Mouse (Mus musculus): ENCODE measurements at regions not wholly inside any gene's neighbourhood (a gene's known extent, or its start where the extent isn't known, plus 50 kb on each side); places are given as distances from the start of the nearest gene placed in this dataset.

GRCm38 (mm10) chr9:61268162-61268561 lies 104.0 kb upstream of the Tle3 start:
- H3K27me3 ChIP-seq (replicated peaks) = peaks cover 1% of the 10 kb centered on the region
- peaks cover 10% of the 10 kb centered on the region for H3K9me3 ChIP-seq (replicated peaks; ENCODE audit: low read length)
- no peaks in the 10 kb centered on the region for H3K36me3 ChIP-seq (replicated peaks in 1 of 2; ENCODE audit: control insufficient read depth in 1 of 2, insufficient read depth in 1 of 2, low read length in 1 of 2)
- DNase-seq (ENCODE audit: extremely low read depth) = no peak
- dilution Hi-C loops (cut with MboI; ENCODE audit: extremely low pct_ligation_motif_present, extremely low pct_unique_long_range_greater_than_20kb, low sequenced_read_pairs) = no loop called here
- H3K4me1 ChIP-seq (ENCODE audit: control insufficient read depth in 1 of 2, insufficient read depth in 2 of 2) = peaks cover 19 to 39% of the 10 kb centered on the region in 2 experiments
- H3K27ac ChIP-seq (ENCODE audit: insufficient read depth, low read depth) = no peak overlapping the region
- no peak overlapping the region for H3K4me2 ChIP-seq (ENCODE audit: insufficient read depth, low read depth, poor library complexity, severe bottlenecking)
- TF ChIP-seq ZC3H11A (IDR thresholded peaks at IDR 0.05; ENCODE audit: low read depth, low read length) = no peak
- no peak for TF ChIP-seq ZMIZ1 (IDR thresholded peaks at IDR 0.05; ENCODE audit: low read depth, low read length)
- no peak for TF ChIP-seq BHLHE40 (IDR thresholded peaks at IDR 0.05; ENCODE audit: low read depth, low read length)
- no peak for TF ChIP-seq MXI1 (IDR thresholded peaks at IDR 0.05; ENCODE audit: low read depth, low read length)
- H3K9ac ChIP-seq (ENCODE audit: insufficient read depth, low read depth) = no peak overlapping the region
- H3K4me3 ChIP-seq (replicated peaks in 1 of 3; ENCODE audit: low read depth in 2 of 3, low read length in 2 of 3, poor library complexity in 1 of 3) = no peak overlapping the region
- H3K79me2 ChIP-seq (replicated peaks; ENCODE audit: control insufficient read depth, extremely low read depth, insufficient read depth, poor library complexity, severe bottlenecking) = no peaks in the 10 kb centered on the region
- in situ Hi-C loops (cut with MboI; ENCODE audit: low pct_ligation_motif_present, low pct_unique_long_range_greater_than_20kb, low sequenced_read_pairs) = no loop called here

GRCm38 (mm10) chr9:61268681-61269080 lies 103.5 kb upstream of the Tle3 start:
- peaks cover 10% of the 10 kb centered on the region for H3K9me3 ChIP-seq (replicated peaks; ENCODE audit: low read length)
- H3K4me3 ChIP-seq (replicated peaks in 1 of 3; ENCODE audit: low read depth in 2 of 3, low read length in 2 of 3, poor library complexity in 1 of 3) = no peak overlapping the region
- DNase-seq (ENCODE audit: extremely low read depth) = peak; percentile 78
- no peaks in the 10 kb centered on the region for H3K36me3 ChIP-seq (replicated peaks in 1 of 2; ENCODE audit: control insufficient read depth in 1 of 2, insufficient read depth in 1 of 2, low read length in 1 of 2)
- no peaks in the 10 kb centered on the region for H3K79me2 ChIP-seq (replicated peaks; ENCODE audit: control insufficient read depth, extremely low read depth, insufficient read depth, poor library complexity, severe bottlenecking)
- TF ChIP-seq HCFC1 (IDR thresholded peaks at IDR 0.05; ENCODE audit: low read depth, low read length) (no peak), JUN (IDR thresholded peaks at IDR 0.05; ENCODE audit: insufficient read depth, low read depth, low read length) (no peak), ELF1 (IDR thresholded peaks at IDR 0.05; ENCODE audit: low read depth, low read length) (no peak)
- H3K4me1 ChIP-seq (ENCODE audit: control insufficient read depth in 1 of 2, insufficient read depth in 2 of 2) = peaks cover 19 to 44% of the 10 kb centered on the region in 2 experiments
- no peak overlapping the region for H3K9ac ChIP-seq (ENCODE audit: insufficient read depth, low read depth)
- peaks cover 1% of the 10 kb centered on the region for H3K27me3 ChIP-seq (replicated peaks)
- in situ Hi-C loops (cut with MboI; ENCODE audit: low pct_ligation_motif_present, low pct_unique_long_range_greater_than_20kb, low sequenced_read_pairs) (no loop called here), dilution Hi-C loops (cut with MboI; ENCODE audit: extremely low pct_ligation_motif_present, extremely low pct_unique_long_range_greater_than_20kb, low sequenced_read_pairs) (no loop called here)
- no peak overlapping the region for H3K4me2 ChIP-seq (ENCODE audit: insufficient read depth, low read depth, poor library complexity, severe bottlenecking)
- H3K27ac ChIP-seq (ENCODE audit: insufficient read depth, low read depth) = no peak overlapping the region

- Histone ChIP-seq H3K36me3 (replicated peaks in 1 of 2; ENCODE audit: control insufficient read depth in 1 of 2, insufficient read depth in 1 of 2, low read length in 1 of 2) (no peaks in the 10 kb centered on the region), H3K9me3 (replicated peaks; ENCODE audit: low read length) (peaks cover 10% of the 10 kb centered on the region), H3K27ac (ENCODE audit: insufficient read depth, low read depth) (no peak overlapping the region), H3K9ac (ENCODE audit: insufficient read depth, low read depth) (no peak overlapping the region), H3K4me1 (ENCODE audit: control insufficient read depth in 1 of 2, insufficient read depth in 2 of 2) (peaks cover 19 to 44% of the 10 kb centered on the region in 2 experiments), H3K27me3 (replicated peaks) (peaks cover 1% of the 10 kb centered on the region), H3K4me3 (replicated peaks in 1 of 3; ENCODE audit: low read depth in 2 of 3, low read length in 2 of 3, poor library complexity in 1 of 3) (no peak overlapping the region), H3K4me2 (ENCODE audit: insufficient read depth, low read depth, poor library complexity, severe bottlenecking) (no peak overlapping the region), H3K79me2 (replicated peaks; ENCODE audit: control insufficient read depth, extremely low read depth, insufficient read depth, poor library complexity, severe bottlenecking) (no peaks in the 10 kb centered on the region)
- TF ChIP-seq MAZ (IDR thresholded peaks at IDR 0.05; ENCODE audit: low read depth, low read length) (no peak), E2F4 (IDR thresholded peaks at IDR 0.05; ENCODE audit: insufficient replicate concordance, low read depth, low read length) (no peak), MEF2A (IDR thresholded peaks at IDR 0.05; ENCODE audit: borderline replicate concordance, low read depth, low read length) (no peak), UBTF (IDR thresholded peaks at IDR 0.05; ENCODE audit: low read depth, low read length) (no peak), HCFC1 (IDR thresholded peaks at IDR 0.05; ENCODE audit: low read depth, low read length) (no peak), MXI1 (IDR thresholded peaks at IDR 0.05; ENCODE audit: low read depth, low read length) (no peak)
- in situ Hi-C loops (cut with MboI; ENCODE audit: low pct_ligation_motif_present, low pct_unique_long_range_greater_than_20kb, low sequenced_read_pairs) (no loop called here), dilution Hi-C loops (cut with MboI; ENCODE audit: extremely low pct_ligation_motif_present, extremely low pct_unique_long_range_greater_than_20kb, low sequenced_read_pairs) (no loop called here)
- no peak for DNase-seq (ENCODE audit: extremely low read depth)
Measured at GRCm38 (mm10) chr9:61269151-61269870, 102.9 kb upstream of the Tle3 start.
